Mouse (Mus musculus) myocyte (in vitro differentiated cells): ENCODE measurements around the gene Scd2.
A peak's percentile ranks its signal among the peaks of the same experiment; 100 is the strongest.

ENCODE experiments used
- E2F4 ChIP-seq: IDR thresholded peaks from one replicate; pipeline ENCODE4 v1.6.1; 2011; ENCODE audit warnings: mild to moderate bottlenecking, control low read depth, moderate library complexity; ENCODE audit not compliant: insufficient read depth
- POLR2AphosphoS2 ChIP-seq: IDR thresholded peaks from one replicate; pipeline ENCODE4 v1.6.1; 2011; ENCODE audit warnings: low read depth, control low read depth; ENCODE audit not compliant: insufficient read length

- TF ChIP-seq POLR2AphosphoS2 (peak; percentile 49), E2F4 (no peak)
These were observed 20.9 kb downstream of the Scd2 start for GRCm38 (mm10) chr19:44314327-44314759.
